Mouse (Mus musculus) bone marrow macrophage, adult 2 months (primary cell): ENCODE results near the gene Pik3ip1. TPM values are rescaled to one million over a fixed set of nuclear protein-coding genes. Genes with fewer than 3 reads are reported as not detected.

Experiments
- H3K27ac ChIP-seq: 2 replicates; pipeline ENCODE4 v1.5.1; 2012; ENCODE audit warnings: low read depth, low read length; ENCODE audit not compliant: insufficient read depth
- H3K4me1 ChIP-seq: 2 replicates; pipeline ENCODE4 v1.6.1; 2012; ENCODE audit warnings: low read length; ENCODE audit not compliant: control insufficient read depth, insufficient read depth
- H3K4me3 ChIP-seq: 2 replicates; pipeline ENCODE4 v1.5.1; 2012; ENCODE audit warnings: mild to moderate bottlenecking, low read length, moderate library complexity; ENCODE audit not compliant: insufficient read depth
- CTCF ChIP-seq: IDR thresholded peaks from 2 replicates; pipeline ENCODE4 v1.5.1; 2012; ENCODE audit warnings: low read depth, mild to moderate bottlenecking, low read length, moderate library complexity
- POLR2A ChIP-seq: IDR thresholded peaks from 2 replicates; pipeline ENCODE4 v1.6.1; 2012; ENCODE audit warnings: mild to moderate bottlenecking, low read depth, low read length, borderline replicate concordance
- polyA plus RNA-seq: library from polyadenylated mRNA; stranded (reverse); fragments of >200 nt; gene quantifications from 2 replicates; pipeline ENCODE4 v1.2.4, GENCODE M21; 2012; ENCODE audit not compliant: missing spikeins, insufficient read depth, insufficient read length

Gene Pik3ip1
- polyA plus RNA-seq, 1 experiment, result 1.7 TPM

DNA sequence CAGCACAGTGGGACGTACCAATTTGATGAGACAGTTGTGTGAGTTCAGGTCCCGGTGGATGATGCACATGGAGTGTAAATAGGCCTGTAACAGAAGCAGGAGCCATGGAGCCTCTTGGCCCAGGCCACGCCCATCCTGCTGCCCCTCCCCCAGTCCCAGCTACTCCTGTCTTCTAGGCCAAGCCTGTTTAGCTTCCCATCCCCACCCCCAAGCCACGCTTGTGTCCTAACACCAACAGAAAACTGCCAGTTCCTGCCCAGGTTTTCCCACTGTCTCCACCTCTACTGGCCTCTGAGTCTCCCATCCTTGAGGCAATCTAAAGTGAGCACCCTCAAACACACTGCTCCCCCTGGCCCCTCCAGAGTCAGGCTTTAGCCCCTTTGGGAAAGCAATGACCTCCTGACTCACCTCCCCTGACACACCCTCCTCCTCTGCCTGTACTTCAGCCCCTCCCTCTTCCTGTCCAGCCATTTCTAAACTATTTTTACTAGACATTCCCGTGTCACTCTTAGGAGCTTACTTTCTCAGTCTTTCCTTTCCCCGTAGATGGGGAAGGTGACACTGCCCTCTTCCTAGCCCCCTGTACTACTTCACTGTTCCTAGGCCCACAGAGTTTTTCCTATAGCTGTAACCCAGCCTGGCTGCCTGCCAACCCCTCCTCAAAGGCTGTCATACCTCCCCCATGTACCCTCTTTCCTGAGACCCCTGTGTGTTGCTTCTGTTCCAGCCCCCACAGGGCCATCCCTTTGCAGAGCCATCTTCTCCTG, 18.6 kb downstream of the Pik3ip1 start:
- Histone ChIP-seq H3K27ac (no peak overlapping the region), H3K4me3 (no peak overlapping the region), H3K4me1 (peaks cover 20% of the 10 kb centered on the region)
- TF ChIP-seq POLR2A, result no peak
- TF ChIP-seq CTCF, result no peak

DNA sequence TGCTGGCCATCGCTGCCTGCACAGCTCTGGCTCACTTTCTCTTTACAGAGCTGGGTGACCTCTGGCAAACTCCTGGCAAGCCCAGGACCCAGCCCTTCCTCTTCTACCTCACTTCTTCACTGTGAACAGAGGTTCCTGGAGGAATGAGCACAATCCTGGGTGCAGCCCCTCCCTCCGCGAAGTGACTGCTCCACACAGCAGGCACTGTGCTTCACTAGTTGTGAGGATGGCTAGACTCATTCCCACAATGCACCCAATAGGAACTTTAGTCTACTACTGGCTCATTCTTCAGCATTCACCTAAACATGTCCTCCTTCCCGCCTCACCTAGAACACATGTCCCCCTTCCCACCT, 19.1 kb downstream of the Pik3ip1 start:
- Histone ChIP-seq H3K4me1 (peaks cover 20% of the 10 kb centered on the region), H3K4me3 (no peak overlapping the region), H3K27ac (no peak overlapping the region)
- TF ChIP-seq CTCF (no peak), POLR2A (no peak)

DNA sequence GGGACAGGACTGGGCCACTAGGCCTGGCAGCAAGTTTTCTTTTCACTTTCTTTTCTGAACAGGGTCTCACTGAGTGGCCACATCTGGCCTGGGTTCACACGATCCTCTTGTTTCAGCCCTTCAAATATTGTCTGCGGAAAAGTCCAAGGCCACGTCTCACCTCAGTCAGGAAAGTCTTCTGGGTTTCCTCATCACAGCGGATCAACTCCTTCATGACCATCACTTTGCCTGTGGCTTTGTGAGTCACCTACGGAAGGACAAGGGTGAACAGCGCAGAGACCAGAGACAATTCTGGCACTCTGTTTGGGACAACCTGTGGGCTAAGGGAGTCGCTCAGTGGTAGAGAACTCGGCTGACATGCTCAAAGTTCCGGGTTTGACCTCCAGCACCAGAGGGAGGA, 21.9 kb downstream of the Pik3ip1 start:
- Histone ChIP-seq H3K4me3 (no peak overlapping the region), H3K27ac (no peak overlapping the region), H3K4me1 (peaks cover 20% of the 10 kb centered on the region)
- TF ChIP-seq POLR2A (no peak), CTCF (no peak)

DNA sequence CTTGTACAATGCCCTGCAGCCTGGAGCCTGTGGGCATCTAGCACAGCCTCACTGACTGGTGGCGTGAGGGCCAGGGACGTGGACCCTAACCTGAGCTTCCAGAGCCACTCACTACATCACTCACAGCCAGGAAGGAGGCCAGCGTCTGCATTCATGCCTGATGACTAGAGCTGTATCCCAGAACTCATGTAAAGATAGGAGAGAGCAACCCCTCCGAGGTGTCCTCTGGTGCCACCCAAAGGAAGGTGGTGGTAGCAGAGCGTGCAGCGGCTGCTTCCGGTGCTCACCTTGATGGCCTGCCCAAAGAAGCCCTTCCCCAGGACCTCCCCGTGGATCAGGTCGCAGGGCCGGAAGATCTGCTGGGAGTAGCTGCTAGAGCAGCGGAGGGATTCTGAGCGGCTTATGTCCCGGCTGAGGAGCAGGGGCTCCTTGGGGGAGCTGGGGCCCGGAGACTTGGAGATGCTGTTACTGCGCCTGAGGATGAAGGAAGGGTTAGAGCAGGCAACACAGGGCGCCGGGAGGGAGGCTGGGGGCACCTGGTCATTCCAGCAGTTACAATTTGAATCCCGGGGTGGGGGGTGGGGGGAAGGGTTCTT, 22.9 kb downstream of the Pik3ip1 start:
- TF ChIP-seq CTCF, result 0 out of 2 replicates have a peak, but pooled peaks have one; percentile 6
- no peak for TF ChIP-seq POLR2A
- Histone ChIP-seq H3K4me3 (no peak overlapping the region), H3K4me1 (peaks cover 20% of the 10 kb centered on the region), H3K27ac (no peak overlapping the region)

DNA sequence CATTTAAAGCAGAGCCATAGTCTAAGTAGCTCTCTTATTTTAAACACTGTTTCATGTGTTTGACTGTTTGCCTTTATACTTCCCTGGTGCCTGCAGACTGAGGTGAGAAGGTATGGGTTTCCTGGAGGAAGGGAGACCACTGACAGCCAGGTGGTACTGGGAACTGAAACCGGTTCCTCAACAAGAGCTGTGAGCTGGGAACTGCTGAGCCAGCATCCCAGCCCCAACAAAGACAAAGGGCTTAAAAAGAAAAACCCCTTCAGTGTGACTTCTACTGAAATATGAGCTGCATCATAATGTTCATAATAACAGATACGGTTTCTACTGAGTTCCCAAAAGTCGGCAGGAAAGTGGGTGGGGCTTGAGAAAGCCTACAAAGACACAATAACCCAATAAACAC, 32.7 kb downstream of the Pik3ip1 start:
- Histone ChIP-seq H3K4me3 (no peak overlapping the region), H3K4me1 (peaks cover 2% of the 10 kb centered on the region; the same call in 1 of the 2 replicates), H3K27ac (no peak overlapping the region)
- TF ChIP-seq CTCF, result no peak
- no peak for TF ChIP-seq POLR2A

DNA sequence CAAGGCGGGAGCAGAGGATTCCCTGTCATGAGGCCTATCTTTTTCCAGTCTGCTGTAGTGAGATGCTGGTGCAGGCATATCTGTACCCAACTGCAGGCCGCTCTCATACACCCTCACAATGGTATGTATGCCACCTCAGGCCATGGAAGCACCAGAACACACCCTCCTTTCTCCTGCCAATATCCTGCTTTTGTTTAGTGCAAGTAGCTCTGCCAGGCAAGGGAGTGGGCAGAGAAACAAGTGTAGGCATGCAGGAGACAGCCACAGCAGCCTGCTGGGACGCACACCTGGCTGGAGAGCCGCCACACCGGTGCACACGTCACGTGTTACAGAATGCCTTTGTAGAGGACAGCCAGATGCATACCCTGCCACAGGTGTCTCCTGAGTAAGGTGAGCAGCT, 36.2 kb downstream of the Pik3ip1 start:
- H3K4me3 ChIP-seq, result no peak overlapping the region
- H3K4me1 ChIP-seq, result peaks cover 2% of the 10 kb centered on the region; the same call in 1 of the 2 replicates
- TF ChIP-seq CTCF (no peak), POLR2A (no peak)
- H3K27ac ChIP-seq, result no peak overlapping the region

DNA sequence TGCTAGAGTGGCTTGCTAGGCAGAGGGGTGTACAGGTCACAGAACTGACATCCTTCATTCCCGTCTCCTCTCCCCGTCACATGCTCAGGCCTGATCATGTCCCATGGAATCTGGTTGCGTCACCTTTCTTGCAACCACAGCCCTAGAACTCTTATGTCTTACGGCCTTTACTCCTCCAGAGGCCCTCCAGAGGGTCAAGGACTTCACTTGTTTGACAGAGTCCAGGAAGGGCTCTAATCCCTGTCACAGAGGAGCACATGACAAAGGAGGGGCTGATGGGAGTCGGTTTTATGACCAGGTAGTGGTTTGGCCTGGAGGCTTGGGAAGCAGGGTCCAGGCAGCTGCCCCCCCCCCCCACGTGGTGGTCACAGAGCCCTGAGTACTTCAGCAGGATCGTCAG, 38.8 kb downstream of the Pik3ip1 start:
- no peak overlapping the region for H3K4me3 ChIP-seq
- TF ChIP-seq CTCF (no peak), POLR2A (no peak)
- H3K4me1 ChIP-seq, result peaks cover 5% of the 10 kb centered on the region
- no peak overlapping the region for H3K27ac ChIP-seq

GRCm38 (mm10) chr11:3369449-3369848, 39.2 kb downstream of the Pik3ip1 start:
- Histone ChIP-seq H3K27ac (no peak overlapping the region), H3K4me1 (peaks cover 10% of the 10 kb centered on the region), H3K4me3 (no peak overlapping the region)
- TF ChIP-seq POLR2A (no peak), CTCF (no peak)

GRCm38 (mm10) chr11:3370162-3370561, 40.0 kb downstream of the Pik3ip1 start:
- H3K4me1 ChIP-seq, result peaks cover 14% of the 10 kb centered on the region
- no peak for TF ChIP-seq POLR2A
- no peak overlapping the region for H3K27ac ChIP-seq
- no peak overlapping the region for H3K4me3 ChIP-seq

GRCm38 (mm10) chr11:3370928-3371598, 40.9 kb downstream of the Pik3ip1 start:
- TF ChIP-seq POLR2A, result no peak
- Histone ChIP-seq H3K4me1 (peaks cover 15% of the 10 kb centered on the region), H3K27ac (no peak overlapping the region), H3K4me3 (peak overlapping the region; percentile 50)
